Comparison of ENCODE assay signal across 7 mouse cellular contexts in genomic region chr3:88686734-88687611, GRCm38 (mm10). TPM values are rescaled to one million over a fixed set of nuclear protein-coding genes. Genes with fewer than 3 reads are reported as not detected.
DNase-seq lines count a peak whose midpoint lies in the region; ATAC-seq lines count a peak whose summit lies in the region.

No protein-coding gene starts in this region.

- H3K9me3 ChIP-seq in lung, embryonic 15.5 days = no peaks in the 10 kb centered on the region
- no peaks in the 10 kb centered on the region for H3K9me3 ChIP-seq in embryonic facial prominence, embryonic 10.5 days

- no peaks in the 10 kb centered on the region for H3K27me3 ChIP-seq in lung, embryonic 15.5 days
- no peaks in the 10 kb centered on the region for H3K27me3 ChIP-seq in embryonic facial prominence, embryonic 10.5 days (replicated peaks; ENCODE audit: low read depth, poor library complexity, severe bottlenecking)

- peaks cover 42% of the 10 kb centered on the region for H3K36me3 ChIP-seq in lung, embryonic 15.5 days
- H3K36me3 ChIP-seq in embryonic facial prominence, embryonic 10.5 days (replicated peaks) = peaks cover 52% of the 10 kb centered on the region

- no peak for DNase-seq in lung, postnatal 10 days
- DNase-seq in embryonic facial prominence, embryonic 10.5 days (ENCODE audit: low spot score) = no peak
- DNase-seq in induced T-regulatory cell, adult 2 months (ENCODE audit: low read depth) = peak; percentile 62
- DNase-seq in natural killer cell, adult 2 months (ENCODE audit: low spot score in 2 of 2) = peak; percentile 21 to 45
- DNase-seq in layer of hippocampus, adult 11-12 months (ENCODE audit: low spot score) = no peak
- DNase-seq in retina, embryonic 14.5 days (ENCODE audit: low spot score) = no peak

- WGBS in lung, embryonic 15.5 days = 9% methylated on average over 13 of the region's 13 CpGs
- WGBS in embryonic facial prominence, embryonic 10.5 days = 57% methylated on average over 13 of the region's 13 CpGs

- H3K27ac ChIP-seq in lung, embryonic 15.5 days = peak overlapping the region; percentile 98; the same call in 1 of the 2 replicates
- peak overlapping the region; percentile 98 for H3K27ac ChIP-seq in embryonic facial prominence, embryonic 10.5 days (replicated peaks)

- H3K4me3 ChIP-seq in lung, embryonic 15.5 days = peak overlapping the region; percentile 62
- H3K4me3 ChIP-seq in embryonic facial prominence, embryonic 10.5 days = peak overlapping the region; percentile 99

- H3K9ac ChIP-seq in lung, embryonic 15.5 days = peak overlapping the region; percentile 96

- peaks cover 12% of the 10 kb centered on the region for H3K4me1 ChIP-seq in lung, embryonic 15.5 days
- H3K4me1 ChIP-seq in embryonic facial prominence, embryonic 10.5 days = peaks cover 15% of the 10 kb centered on the region

- no peak for ATAC-seq in lung, embryonic 15.5 days (ENCODE audit: borderline replicate concordance, extremely low read depth, low FRiP score, low TSS enrichment)

- H3K4me2 ChIP-seq in lung, embryonic 15.5 days = peak overlapping the region; percentile 56

RNA-seq across cellular contexts. Expression of gene Khdc4, which starts 1.4 kb away (rescaled TPM):
- 90.7 and 93.1 TPM in 2 replicates for polyA plus RNA-seq in lung, embryonic 15.5 days (2015; fragmentation: Nextera tagmentation; extraction: Ambion mirVana)
- 98.6 and 105 TPM in 2 replicates for polyA plus RNA-seq in embryonic facial prominence, embryonic 10.5 days (2016; fragmentation: Nextera tagmentation; extraction: Ambion mirVana)

RNA-seq across cellular contexts. Expression of gene Rit1, which starts 29.7 kb away (rescaled TPM):
- polyA plus RNA-seq in lung, embryonic 15.5 days (2015; fragmentation: Nextera tagmentation; extraction: Ambion mirVana) = 58.3 and 62.8 TPM in 2 replicates
- 32.9 and 33.4 TPM in 2 replicates for polyA plus RNA-seq in embryonic facial prominence, embryonic 10.5 days (2016; fragmentation: Nextera tagmentation; extraction: Ambion mirVana)

RNA-seq across cellular contexts. Expression of gene Rxfp4, which starts 34.0 kb away (rescaled TPM):
- not detected in 2 replicates for polyA plus RNA-seq in lung, embryonic 15.5 days (2015; fragmentation: Nextera tagmentation; extraction: Ambion mirVana)
- polyA plus RNA-seq in embryonic facial prominence, embryonic 10.5 days (2016; fragmentation: Nextera tagmentation; extraction: Ambion mirVana) = not detected in 2 replicates

Comparison
In these comparisons a context has a peak if more than half of its experiments do, and no peak if none do; other contexts are left out.
1. DNase-seq: peak in induced T-regulatory cell, adult 2 months (single experiment) and natural killer cell, adult 2 months (2 of 2); none in lung, postnatal 10 days (single experiment), embryonic facial prominence, embryonic 10.5 days (single experiment), layer of hippocampus, adult 11-12 months (single experiment) and retina, embryonic 14.5 days (single experiment).